Mouse (Mus musculus) liver, postnatal 0 days (tissue): ENCODE results near the gene Kalrn.

Experiments
- CTCF ChIP-seq: sonication (generic); IDR thresholded peaks from 2 replicates; pipeline ENCODE4 v1.5.1; 2016; ENCODE audit warnings: antibody characterized with exemption, low read depth
- EP300 ChIP-seq: IDR thresholded peaks from 2 replicates; pipeline ENCODE4 v1.6.1; 2016; ENCODE audit warnings: antibody characterized with exemption, low read depth, mild to moderate bottlenecking

DNA sequence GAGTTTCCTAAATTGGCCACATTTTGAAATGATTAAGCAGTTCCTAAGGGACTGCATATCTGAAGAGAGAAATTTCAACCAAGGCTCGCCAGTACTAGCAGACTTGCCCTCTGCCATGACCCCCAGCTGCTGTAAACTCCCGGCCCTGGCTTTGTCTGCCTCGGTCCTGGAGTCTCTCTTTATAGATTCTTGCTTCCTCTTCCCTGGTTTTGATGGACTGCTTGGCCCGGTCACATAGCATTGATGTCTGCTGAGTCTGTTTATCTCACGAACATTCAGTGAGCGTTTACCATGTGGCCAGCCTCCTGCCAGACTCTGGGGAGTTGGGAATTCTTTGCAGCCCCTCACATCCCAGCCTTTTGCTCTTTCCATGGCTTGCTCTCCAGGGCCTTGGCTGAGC is 628.6 kb downstream of the Kalrn start:
- no peak for TF ChIP-seq CTCF
- no peak for TF ChIP-seq EP300
